Mouse (Mus musculus) thymus, adult 2 months (tissue): ENCODE measurements around the gene Pde9a.

Experiments
- CTCF ChIP-seq: fragments of 200-500 bp; IDR thresholded peaks from 2 replicates; pipeline ENCODE4 v1.5.1; 2012; ENCODE audit warnings: mild to moderate bottlenecking, control low read depth, low read length, moderate library complexity, borderline replicate concordance; ENCODE audit not compliant: control insufficient read depth, poor library complexity, insufficient read depth; ENCODE audit errors: extremely low read depth
- POLR2A ChIP-seq: fragments of 200-500 bp; IDR thresholded peaks from 2 replicates; pipeline ENCODE4 v1.6.1; 2012; ENCODE audit warnings: mild to moderate bottlenecking, low read length, control low read depth, moderate library complexity; ENCODE audit not compliant: control insufficient read depth, poor library complexity, insufficient read depth; ENCODE audit errors: extremely low read depth

DNA sequence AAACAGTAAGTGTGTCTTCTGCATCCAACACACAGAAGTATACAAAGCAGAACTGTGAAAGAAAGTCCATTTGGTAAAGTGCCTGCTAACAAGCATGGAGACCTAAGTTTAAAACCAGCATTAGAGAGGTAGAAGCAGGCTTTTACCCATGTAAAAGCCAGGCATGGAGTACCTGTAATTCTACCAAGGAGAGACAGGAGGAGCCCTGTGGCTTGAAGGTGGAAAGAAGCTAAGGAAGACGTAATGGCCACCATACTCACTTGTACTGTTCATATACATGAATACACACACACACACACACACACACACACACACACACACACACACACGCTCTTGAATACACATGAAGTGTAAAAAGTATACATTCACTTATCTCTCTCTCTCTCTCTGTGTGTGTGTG is 6.9 kb upstream of the Pde9a start:
- TF ChIP-seq CTCF (no peak), POLR2A (no peak)
